Mouse (Mus musculus) CH12.LX (cell line): ENCODE data around the gene Tas1r2. TPM values are rescaled to one million over a fixed set of nuclear protein-coding genes. Genes with fewer than 3 reads are reported as not detected.

Experiments used
- DNase-seq: peaks from one replicate; pipeline ENCODE4 v3.0.0-alpha.2; 2013; ENCODE audit errors: extremely low read depth
- H3K27ac ChIP-seq: 2 replicates; pipeline ENCODE4 v1.5.1; 2012; ENCODE audit warnings: low read depth, mild to moderate bottlenecking, control low read depth, moderate library complexity; ENCODE audit not compliant: insufficient read depth
- H3K27me3 ChIP-seq: replicated peaks from 2 replicates; pipeline ENCODE3; 2012; ENCODE audit warnings: inconsistent platforms
- H3K36me3 ChIP-seq, 2 experiments: replicated peaks in 1 of 2; 2 replicates each; pipeline versions ENCODE3 to v1.6.1; 2012; ENCODE audit warnings: inconsistent platforms in 1 of 2, low read length in 1 of 2, mild to moderate bottlenecking in 1 of 2, mixed read lengths in 1 of 2, moderate library complexity in 1 of 2; ENCODE audit not compliant: control insufficient read depth in 1 of 2, insufficient read depth in 1 of 2
- H3K4me1 ChIP-seq, 2 experiments: 2 replicates each; pipeline ENCODE4 v1.6.1; 2012; ENCODE audit warnings: inconsistent platforms in 1 of 2, moderate library complexity in 1 of 2; ENCODE audit not compliant: insufficient read depth in 2 of 2, control insufficient read depth in 1 of 2
- H3K4me2 ChIP-seq: 2 replicates; pipeline ENCODE4 v1.6.1; 2012; ENCODE audit warnings: low read depth, mild to moderate bottlenecking, control low read depth; ENCODE audit not compliant: poor library complexity, insufficient read depth, severe bottlenecking
- H3K4me3 ChIP-seq, 3 experiments: fragments of 150-350 bp in 1 of 3; sonication (generic) in 1 of 3; replicated peaks in 1 of 3; 2 replicates each; pipeline versions ENCODE3 to v1.5.1; 2011 to 2012; ENCODE audit warnings: low read depth in 2 of 3, low read length in 2 of 3, mild to moderate bottlenecking in 2 of 3, moderate library complexity in 2 of 3, control low read depth in 1 of 3, improper control_type of control experiment in 1 of 3, inconsistent platforms in 1 of 3, mixed read lengths in 1 of 3; ENCODE audit not compliant: poor library complexity in 1 of 3
- H3K79me2 ChIP-seq: replicated peaks from 2 replicates; pipeline ENCODE4 v1.6.1; 2012; ENCODE audit warnings: mild to moderate bottlenecking, moderate library complexity; ENCODE audit not compliant: control insufficient read depth, poor library complexity, insufficient read depth, severe bottlenecking; ENCODE audit errors: extremely low read depth
- H3K9ac ChIP-seq: 2 replicates; pipeline ENCODE4 v1.6.1; 2012; ENCODE audit warnings: low read depth, mild to moderate bottlenecking, control low read depth, moderate library complexity; ENCODE audit not compliant: insufficient read depth
- H3K9me3 ChIP-seq: replicated peaks from 2 replicates; pipeline ENCODE3; 2012; ENCODE audit warnings: low read length, inconsistent platforms, mixed read lengths
- BHLHE40 ChIP-seq: IDR thresholded peaks from 2 replicates; pipeline ENCODE4 v1.6.1; 2011; ENCODE audit warnings: mild to moderate bottlenecking, low read depth, low read length, improper control_type of control experiment
- ELF1 ChIP-seq: IDR thresholded peaks from 2 replicates; pipeline ENCODE4 v1.6.1; 2014; ENCODE audit warnings: low read depth, mild to moderate bottlenecking, inconsistent platforms, low read length, improper control_type of control experiment
- EP300 ChIP-seq: IDR thresholded peaks from 2 replicates; pipeline ENCODE4 v1.6.1; 2011; ENCODE audit warnings: low read length, improper control_type of control experiment
- ETS1 ChIP-seq: conservative IDR thresholded peaks from 2 replicates; pipeline ENCODE4 v1.6.1; 2012; ENCODE audit warnings: low read depth, mild to moderate bottlenecking, inconsistent platforms, low read length, improper control_type of control experiment, moderate library complexity
- GABPA ChIP-seq: IDR thresholded peaks from 2 replicates; pipeline ENCODE4 v1.6.1; 2012; ENCODE audit warnings: low read depth, low read length, improper control_type of control experiment, inconsistent platforms; ENCODE audit not compliant: insufficient replicate concordance
- MAFK ChIP-seq: IDR thresholded peaks from 2 replicates; pipeline ENCODE4 v1.6.1; 2011; ENCODE audit warnings: low read length, improper control_type of control experiment; ENCODE audit not compliant: insufficient replicate concordance
- MAX ChIP-seq: IDR thresholded peaks from 2 replicates; pipeline ENCODE4 v1.6.1; 2011; ENCODE audit warnings: low read length, improper control_type of control experiment
- MEF2A ChIP-seq: IDR thresholded peaks from 2 replicates; pipeline ENCODE4 v1.6.1; 2014; ENCODE audit warnings: low read depth, mild to moderate bottlenecking, inconsistent platforms, low read length, improper control_type of control experiment, borderline replicate concordance
- MXI1 ChIP-seq: IDR thresholded peaks from 2 replicates; pipeline ENCODE4 v1.6.1; 2011; ENCODE audit warnings: mild to moderate bottlenecking, low read depth, low read length, improper control_type of control experiment
- MYC ChIP-seq: IDR thresholded peaks from 2 replicates; pipeline ENCODE4 v1.6.1; 2011; ENCODE audit warnings: low read depth, mild to moderate bottlenecking, improper control_type of control experiment, low read length
- PAX5 ChIP-seq: IDR thresholded peaks from 2 replicates; pipeline ENCODE4 v1.6.1; 2012; ENCODE audit warnings: low read length, inconsistent platforms, mixed read lengths
- POLR2A ChIP-seq: IDR thresholded peaks from 2 replicates; pipeline ENCODE4 v1.6.1; 2011; ENCODE audit warnings: low read depth, mild to moderate bottlenecking, improper control_type of control experiment, low read length
- RAD21 ChIP-seq: IDR thresholded peaks from 2 replicates; pipeline ENCODE4 v1.6.1; 2011; ENCODE audit warnings: low read depth, mild to moderate bottlenecking, low read length, improper control_type of control experiment, moderate library complexity
- TCF12 ChIP-seq: IDR thresholded peaks from 2 replicates; pipeline ENCODE4 v1.6.1; 2014; ENCODE audit warnings: low read depth, mild to moderate bottlenecking, inconsistent platforms, low read length, improper control_type of control experiment
- UBTF ChIP-seq: IDR thresholded peaks from 2 replicates; pipeline ENCODE4 v1.6.1; 2012; ENCODE audit warnings: low read depth, mild to moderate bottlenecking, inconsistent platforms, low read length, improper control_type of control experiment, moderate library complexity
- USF2 ChIP-seq: conservative IDR thresholded peaks from 2 replicates; pipeline ENCODE4 v1.6.1; 2011; ENCODE audit warnings: low read depth, low read length, improper control_type of control experiment
- ZC3H11A ChIP-seq: IDR thresholded peaks from 2 replicates; pipeline ENCODE4 v1.6.1; 2012; ENCODE audit warnings: low read depth, mild to moderate bottlenecking, inconsistent platforms, low read length, improper control_type of control experiment
- ZKSCAN1 ChIP-seq: IDR thresholded peaks from 2 replicates; pipeline ENCODE4 v1.6.1; 2012; ENCODE audit warnings: low read depth, inconsistent platforms, low read length, improper control_type of control experiment, borderline replicate concordance
- ZNF384 ChIP-seq: IDR thresholded peaks from 2 replicates; pipeline ENCODE4 v1.6.1; 2012; ENCODE audit warnings: low read depth, low read length, improper control_type of control experiment, inconsistent platforms
- dilution Hi-C: fragments of 300-500 bp; cut with MboI; formaldehyde crosslinking; loops from 2 replicates; pipeline ENCODE4 v1.14.3; 2020; ENCODE audit warnings: low sequenced_read_pairs; ENCODE audit not compliant: extremely low pct_unique_long_range_greater_than_20kb, extremely low pct_ligation_motif_present
- in situ Hi-C: fragments of 300-500 bp; cut with MboI; formaldehyde crosslinking; loops from 3 replicates; pipeline ENCODE4 v1.14.3; 2019; ENCODE audit warnings: low sequenced_read_pairs, low pct_ligation_motif_present, low pct_unique_long_range_greater_than_20kb, mixed read lengths
- polyA plus RNA-seq: library from polyadenylated mRNA; unstranded; fragments of >175 nt; gene quantifications from 2 replicates; pipeline ENCODE4 v1.2.1, GENCODE M21; 2012; ENCODE audit warnings: low read depth; ENCODE audit not compliant: insufficient read length
- total RNA-seq, 2 experiments: library from RNA; depleted of rRNA; stranded (reverse); fragments of 300-350 nt in 1 of 2; fragments of >200 nt in 1 of 2; gene quantifications; 2 replicates each; pipeline ENCODE4 v1.2.3; 2012 to 2014

The Tas1r2 gene
- total and polyA plus RNA-seq, 3 experiments = not detected

- Histone ChIP-seq H3K27me3 (no peaks in the 10 kb centered on the region), H3K4me1 (peaks cover 20 to 27% of the 10 kb centered on the region in 2 experiments), H3K9ac (no peak overlapping the region), H3K79me2 (no peaks in the 10 kb centered on the region)
- TF ChIP-seq ZKSCAN1 (no peak), ZNF384 (no peak), GABPA (no peak), USF2 (no peak), RAD21 (no peak), PAX5 (no peak), MYC (no peak), ETS1 (no peak), POLR2A (no peak), MAFK (no peak)
- TF ChIP-seq, all 38 proteins: peak for 0
- Histone ChIP-seq H3K27ac (no peak overlapping the region), H3K36me3 (peaks cover 20 to 39% of the 10 kb centered on the region in 2 experiments), H3K9me3 (no peaks in the 10 kb centered on the region), H3K4me3 (no peak overlapping the region), H3K4me2 (no peak overlapping the region)
- DNase-seq = no peak
- in situ Hi-C loops (no loop called here), dilution Hi-C loops (no loop called here)
Measured at GRCm38 (mm10) chr4:139638356-139638755, 15.0 kb upstream of the Tas1r2 start.

- Histone ChIP-seq H3K79me2 (no peaks in the 10 kb centered on the region), H3K27ac (peak overlapping the region; percentile 10), H3K27me3 (no peaks in the 10 kb centered on the region), H3K9me3 (no peaks in the 10 kb centered on the region), H3K4me2 (peak overlapping the region; percentile 26), H3K4me3 (no peak overlapping the region), H3K4me1 (peaks cover 20 to 27% of the 10 kb centered on the region in 2 experiments), H3K9ac (no peak overlapping the region), H3K36me3 (peaks cover 31 to 49% of the 10 kb centered on the region in 2 experiments)
- DNase-seq = peak; percentile 70
- dilution Hi-C loops = no loop called here
- TF ChIP-seq ZC3H11A (no peak), ELF1 (0 out of 2 replicates have a peak, but pooled peaks have one; percentile 1), MAX (no peak), UBTF (peak; percentile 67; the same call in 1 of the 2 replicates), MXI1 (peak; percentile 54; the same call in 1 of the 2 replicates), MEF2A (0 out of 2 replicates have a peak, but pooled peaks have one; percentile 20), TCF12 (peak; percentile 55; the same call in 1 of the 2 replicates), EP300 (peak; percentile 8; the same call in 1 of the 2 replicates), BHLHE40 (peak; percentile 72), ETS1 (peak; percentile 46), ZKSCAN1 (no peak), ZNF384 (no peak)
- in situ Hi-C loops = no loop called here
Measured at GRCm38 (mm10) chr4:139639801-139640200, 13.5 kb upstream of the Tas1r2 start.
